Mouse (Mus musculus): ENCODE data around the gene Htt.

DNA sequence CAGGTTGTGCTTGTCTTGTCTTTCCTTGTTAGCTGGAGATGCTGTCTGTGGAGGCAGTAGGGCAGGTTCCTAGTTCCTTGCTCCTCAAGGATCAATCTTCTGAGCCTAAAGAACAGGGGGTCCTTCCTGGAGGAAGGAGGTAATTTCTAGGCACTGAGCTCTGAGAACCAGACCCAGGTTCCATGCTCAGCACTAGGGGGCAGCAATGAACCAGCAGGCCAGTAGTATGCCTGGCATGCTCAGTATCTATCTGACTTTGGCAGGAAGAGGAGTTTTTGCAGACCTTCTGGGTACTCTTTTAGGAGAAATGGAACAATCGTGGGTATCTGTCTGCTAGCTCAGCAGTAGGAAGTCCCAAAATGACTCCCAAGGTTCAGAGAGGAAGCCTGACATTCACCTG lies 154.3 kb downstream of the Htt start:
- no peak for TF ChIP-seq POLR2A (IDR thresholded peaks at IDR 0.05; ENCODE audit: low read depth, low read length)
- TF ChIP-seq CTCF (IDR thresholded peaks at IDR 0.05; ENCODE audit: extremely low read depth, insufficient read length, insufficient replicate concordance, low read depth, low read length) = peak; percentile 78; the same call in 1 of the 2 replicates
